Mouse (Mus musculus): ENCODE measurements at regions not wholly inside any gene's neighbourhood (a gene's known extent, or its start where the extent isn't known, plus 50 kb on each side); places are given as distances from the start of the nearest gene placed in this dataset.

DNA sequence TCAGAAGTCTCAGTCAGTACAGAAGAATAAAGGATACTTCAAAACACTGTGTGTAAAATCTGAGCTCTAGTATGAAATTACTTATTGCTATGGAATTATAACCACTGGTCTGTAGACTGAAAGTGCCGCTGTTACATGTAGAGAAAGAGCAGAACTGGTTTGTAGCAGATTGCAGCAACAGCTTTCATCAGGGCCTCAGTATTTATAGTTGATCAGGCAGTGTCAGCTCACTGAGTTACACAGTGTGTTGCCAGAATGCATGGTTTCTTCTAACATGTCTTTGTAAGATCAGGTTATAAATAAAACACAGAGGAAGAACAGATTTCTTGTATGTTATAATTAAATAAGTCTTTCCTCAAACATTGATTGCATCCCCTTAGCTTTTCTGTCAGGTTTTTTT, 347.6 kb upstream of the Grik2 start:
- H3K27me3 ChIP-seq (ENCODE audit: control insufficient read depth, insufficient read depth, low read length): no peaks in the 10 kb centered on the region
- H3K9me3 ChIP-seq (ENCODE audit: control insufficient read depth, low read depth, low read length): no peaks in the 10 kb centered on the region
- no peak overlapping the region for H3K9ac ChIP-seq (replicated peaks; ENCODE audit: low read depth, low read length)
- no peak overlapping the region for H3K27ac ChIP-seq (ENCODE audit: low read length)
- WGBS: 61% methylated on average over 1 of the region's 1 CpGs
- H3K4me3 ChIP-seq (ENCODE audit: low read depth, low read length): no peak overlapping the region
- H3K4me2 ChIP-seq (replicated peaks; ENCODE audit: low read depth, low read length): no peak overlapping the region
- H3K36me3 ChIP-seq (ENCODE audit: control insufficient read depth, insufficient read depth, low read length): no peaks in the 10 kb centered on the region
- H3K4me1 ChIP-seq (ENCODE audit: control insufficient read depth, insufficient read depth, low read length): no peaks in the 10 kb centered on the region
- ATAC-seq (ENCODE audit: insufficient number of reproducible peaks, insufficient read depth, low FRiP score, low read depth): no peak

GRCm38 (mm10) chr10:50135499-50135898, 346.9 kb upstream of the Grik2 start:
- Histone ChIP-seq H3K27ac (ENCODE audit: low read length) (no peak overlapping the region), H3K4me1 (ENCODE audit: control insufficient read depth, insufficient read depth, low read length) (no peaks in the 10 kb centered on the region), H3K36me3 (ENCODE audit: control insufficient read depth, insufficient read depth, low read length) (no peaks in the 10 kb centered on the region), H3K4me2 (replicated peaks; ENCODE audit: low read depth, low read length) (no peak overlapping the region), H3K27me3 (ENCODE audit: control insufficient read depth, insufficient read depth, low read length) (no peaks in the 10 kb centered on the region), H3K4me3 (ENCODE audit: low read depth, low read length) (no peak overlapping the region), H3K9ac (replicated peaks; ENCODE audit: low read depth, low read length) (no peak overlapping the region), H3K9me3 (ENCODE audit: control insufficient read depth, low read depth, low read length) (no peaks in the 10 kb centered on the region)
- WGBS: 28% methylated on average over 1 of the region's 1 CpGs
- no peak for ATAC-seq (ENCODE audit: insufficient number of reproducible peaks, insufficient read depth, low FRiP score, low read depth)

Measured in stomach, embryonic 14.5 days (tissue).